Mouse (Mus musculus): ENCODE measurements at regions not wholly inside any gene's neighbourhood (a gene's known extent, or its start where the extent isn't known, plus 50 kb on each side); places are given as distances from the start of the nearest gene placed in this dataset.

- no peak for TF ChIP-seq POLR2A (IDR thresholded peaks at IDR 0.05; ENCODE audit: insufficient read depth, low read length)
- TF ChIP-seq CTCF (IDR thresholded peaks at IDR 0.05; ENCODE audit: low read depth, low read length): no peak
Measured at GRCm38 (mm10) chr1:184310185-184310815, 276.2 kb upstream of the 1700056E22Rik start.

Measured in ES-Bruce4 (cell line).